Mouse (Mus musculus) frontal cortex, postnatal 14 days (tissue): ENCODE data around the gene Abcb8.

ENCODE experiments used
- DNase-seq, 2 experiments: peaks; one replicate each; pipeline ENCODE4 v3.0.0; 2022; ENCODE audit warnings: low spot score in 2 of 2

Abcb8 gene

DNA sequence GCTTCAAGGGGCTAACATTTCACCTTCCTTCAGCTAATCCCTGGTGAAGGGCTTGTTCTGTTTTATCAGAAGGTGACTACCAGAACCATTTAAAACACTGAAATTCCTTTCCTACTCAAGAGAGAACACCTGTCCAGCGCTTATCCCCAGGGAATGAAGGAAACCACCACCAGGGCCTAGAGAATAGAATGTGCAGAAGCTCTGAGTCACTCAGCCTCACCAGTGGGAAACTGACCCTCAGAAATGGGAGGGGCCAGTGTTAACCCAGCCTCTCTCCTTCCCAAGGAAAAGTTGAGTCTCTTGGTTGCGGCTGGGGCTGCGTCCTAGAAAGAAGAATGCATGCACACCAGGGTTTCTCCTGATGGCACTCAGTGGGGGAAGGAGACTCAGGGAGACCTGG, 61.6 kb downstream of the Abcb8 start:
- no peak for DNase-seq

DNA sequence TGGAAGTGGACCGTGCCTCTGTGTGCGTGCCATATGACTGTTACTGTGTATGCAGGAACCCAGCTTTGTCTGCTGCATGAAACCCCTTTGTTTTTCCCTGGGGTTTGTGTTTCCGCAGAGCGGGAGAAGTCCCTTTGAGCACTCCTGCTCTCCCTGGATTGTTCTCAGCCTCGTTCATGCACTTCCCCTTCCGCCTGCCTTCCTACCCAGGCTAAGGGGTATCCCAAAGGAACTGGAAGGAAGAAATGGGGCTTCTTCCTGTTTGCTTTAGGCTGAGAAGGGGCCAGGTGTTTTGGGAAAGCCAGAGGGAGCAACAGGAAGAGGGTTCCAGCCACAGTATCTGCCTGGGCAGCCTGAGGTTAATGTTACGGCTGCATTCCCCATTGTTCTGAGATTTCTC, 62.1 kb downstream of the Abcb8 start:
- no peak for DNase-seq
